Mouse (Mus musculus) kidney, adult 9 months (tissue): ENCODE measurements around the gene Mafb.
A peak's percentile ranks its signal among the peaks of the same experiment; 100 is the strongest.

Experiments used
- DNase-seq: peaks from one replicate; pipeline ENCODE4 v3.0.0; 2022

Mafb gene

GRCm38 (mm10) chr2:160363201-160363600, 3.7 kb downstream of the Mafb start:
- DNase-seq: no peak

- no peak for DNase-seq
Measured at GRCm38 (mm10) chr2:160361442-160362121, 5.3 kb downstream of the Mafb start.

GRCm38 (mm10) chr2:160360234-160360874, 6.5 kb downstream of the Mafb start:
- DNase-seq: no peak

GRCm38 (mm10) chr2:160358896-160359295, 8.0 kb downstream of the Mafb start:
- DNase-seq: no peak

- DNase-seq: no peak
Measured at GRCm38 (mm10) chr2:160357442-160357841, 9.4 kb downstream of the Mafb start.

GRCm38 (mm10) chr2:160356132-160356531, 10.7 kb downstream of the Mafb start:
- DNase-seq: no peak

- DNase-seq: no peak
Measured at GRCm38 (mm10) chr2:160354319-160354718, 12.5 kb downstream of the Mafb start.

- DNase-seq: no peak
Measured at GRCm38 (mm10) chr2:160353581-160353980, 13.3 kb downstream of the Mafb start.

- peak; percentile 78 for DNase-seq
Measured at GRCm38 (mm10) chr2:160351038-160351574, 15.8 kb downstream of the Mafb start.

GRCm38 (mm10) chr2:160349578-160349977, 17.3 kb downstream of the Mafb start:
- no peak for DNase-seq

GRCm38 (mm10) chr2:160348796-160349195, 18.1 kb downstream of the Mafb start:
- DNase-seq: no peak

GRCm38 (mm10) chr2:160348072-160348604, 18.7 kb downstream of the Mafb start:
- DNase-seq: no peak

- no peak for DNase-seq
Measured at GRCm38 (mm10) chr2:160345644-160346043, 21.2 kb downstream of the Mafb start.

- no peak for DNase-seq
Measured at GRCm38 (mm10) chr2:160340121-160340520, 26.7 kb downstream of the Mafb start.

GRCm38 (mm10) chr2:160339595-160339994, 27.3 kb downstream of the Mafb start:
- no peak for DNase-seq

- no peak for DNase-seq
Measured at GRCm38 (mm10) chr2:160336053-160336452, 30.8 kb downstream of the Mafb start.

GRCm38 (mm10) chr2:160335043-160335442, 31.8 kb downstream of the Mafb start:
- peak; percentile 32 for DNase-seq

- peak; percentile 54 for DNase-seq
Measured at GRCm38 (mm10) chr2:160334111-160334661, 32.7 kb downstream of the Mafb start, which contains the start of gene Gm826. Gene Gm826 (minus strand): TSS chr2:160334162.

GRCm38 (mm10) chr2:160332516-160333325, 34.1 kb downstream of the Mafb start:
- DNase-seq: peak; percentile 58

- no peak for DNase-seq
Measured at GRCm38 (mm10) chr2:160328886-160329285, 38.0 kb downstream of the Mafb start.

- DNase-seq: no peak
Measured at GRCm38 (mm10) chr2:160327716-160328115, 39.1 kb downstream of the Mafb start.

- DNase-seq: peak; percentile 65
Measured at GRCm38 (mm10) chr2:160327167-160327566, 39.7 kb downstream of the Mafb start.
